Mouse (Mus musculus): Measurements from ENCODE around the gene Wdr27.
A peak's percentile ranks its signal among the peaks of the same experiment; 100 is the strongest.
"Not testable (repeated sequence)": the region's sequence is repeated elsewhere in the genome, so short reads cannot be mapped to it uniquely, and the experiment has no call there.

The Wdr27 gene

GRCm38 (mm10) chr17:14931469-14931868 is 11.5 kb downstream of the Wdr27 start:
- DNase-seq (ENCODE audit: low read depth, low spot score), result no peak

DNA sequence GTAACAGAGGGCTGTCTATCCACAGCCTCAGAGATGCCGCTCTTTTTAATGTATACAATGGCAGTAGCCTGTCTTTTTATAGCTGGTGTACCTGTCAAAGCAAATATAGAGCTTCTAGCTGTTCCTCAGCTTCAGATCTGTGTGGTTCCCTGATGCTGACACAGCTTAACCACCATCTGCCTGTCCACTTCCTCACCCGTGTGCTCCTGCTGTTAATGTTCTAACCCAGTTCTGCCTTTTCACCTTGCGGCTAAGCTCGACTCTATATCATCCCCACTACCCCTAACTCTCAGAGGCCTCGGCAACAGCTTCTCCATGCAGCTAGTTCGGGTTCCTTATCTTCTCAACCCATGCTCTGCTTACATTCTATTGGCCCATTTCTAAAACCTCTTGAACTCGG is 12.3 kb downstream of the Wdr27 start:
- DNase-seq (ENCODE audit: low read depth, low spot score), result no peak

DNA sequence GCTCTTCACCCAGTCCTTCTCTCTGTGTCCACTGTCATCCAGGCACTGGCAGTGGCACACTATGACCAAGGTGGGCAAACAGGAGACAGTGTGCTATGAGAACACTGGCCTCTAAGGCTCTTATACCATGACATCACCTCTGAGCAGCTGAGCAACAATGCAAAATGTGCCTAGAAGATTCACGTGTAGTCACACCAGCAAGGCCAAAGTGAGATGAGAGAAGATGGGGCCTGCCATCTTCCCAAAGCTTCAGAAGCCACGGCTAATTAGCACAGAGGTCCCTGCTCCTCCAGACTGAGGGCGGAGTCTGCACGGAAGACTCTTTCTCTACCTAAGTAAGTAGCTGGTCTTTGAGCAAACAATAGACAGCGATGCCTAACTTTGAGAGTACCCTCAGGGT is 14.3 kb downstream of the Wdr27 start:
- DNase-seq (ENCODE audit: low read depth, low spot score), result no peak

DNA sequence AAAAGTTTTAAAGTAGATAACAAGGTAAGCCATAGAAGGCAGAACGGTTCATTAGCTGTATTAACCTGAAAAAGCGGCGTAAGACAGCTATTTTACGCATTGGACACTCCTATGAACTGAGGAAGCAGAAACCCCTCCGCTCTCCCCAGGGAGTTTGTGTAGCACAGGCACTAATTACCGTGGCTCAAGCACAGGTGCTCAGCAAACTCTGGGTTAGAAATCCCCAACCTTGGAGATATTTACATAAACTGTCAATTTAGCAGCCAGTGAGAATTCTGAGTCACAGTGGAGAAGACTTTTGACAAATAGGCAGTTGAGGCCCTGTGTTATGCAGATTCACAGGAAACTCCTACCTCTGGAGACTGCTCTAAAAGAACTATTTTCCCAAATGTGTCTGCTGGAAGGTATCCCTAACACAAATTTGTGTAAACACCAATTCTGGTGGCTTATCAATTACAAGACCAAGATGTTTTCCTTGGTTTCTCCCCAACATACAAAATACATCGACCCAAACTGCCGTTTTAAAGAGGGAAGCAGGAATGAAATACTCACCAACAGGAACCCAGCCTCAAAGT is 15.2 kb downstream of the Wdr27 start:
- peak; percentile 30 for DNase-seq (ENCODE audit: low read depth, low spot score)

- no peak for DNase-seq (ENCODE audit: low read depth, low spot score)
Measured at GRCm38 (mm10) chr17:14921582-14921981, 21.4 kb downstream of the Wdr27 start.

DNA sequence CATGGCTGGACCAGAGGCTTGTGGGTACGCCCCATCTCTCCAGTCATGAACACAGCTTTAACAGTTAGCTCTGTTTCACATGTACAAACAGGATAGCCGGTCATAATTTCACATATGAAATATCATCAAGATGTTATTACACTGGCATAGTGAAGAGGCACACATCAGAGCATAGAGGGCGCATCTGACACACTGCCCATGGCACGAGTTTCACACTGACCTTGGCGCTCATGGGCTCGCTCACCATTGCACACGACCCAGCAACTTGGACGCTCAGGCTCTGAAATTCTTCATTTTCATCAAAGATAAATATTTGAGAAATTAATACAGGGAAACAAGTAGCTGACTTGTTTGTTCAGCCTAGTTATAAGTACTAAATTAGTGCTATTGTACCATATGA is 25.1 kb downstream of the Wdr27 start:
- no peak for DNase-seq (ENCODE audit: low read depth, low spot score)

DNA sequence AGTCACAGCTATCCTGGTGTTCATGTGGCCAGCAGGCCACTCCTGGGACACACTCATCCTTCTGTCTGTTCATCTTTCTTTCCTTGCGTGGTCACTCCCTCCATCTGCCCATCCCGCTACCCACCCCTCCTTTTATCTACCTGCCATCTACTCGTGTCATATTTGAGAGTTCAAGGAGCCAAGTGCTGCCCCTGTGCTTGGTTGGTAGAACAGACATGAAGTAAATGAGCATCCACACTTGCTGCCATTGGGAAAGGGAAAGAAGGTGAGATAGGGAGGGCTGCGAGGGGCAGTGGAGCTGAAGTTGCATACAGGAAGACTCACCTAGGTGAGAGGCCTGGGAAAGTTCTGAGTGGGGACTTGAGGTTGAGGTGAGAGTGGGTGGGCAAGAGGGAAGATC is 28.6 kb downstream of the Wdr27 start:
- DNase-seq (ENCODE audit: low read depth, low spot score), result no peak

DNA sequence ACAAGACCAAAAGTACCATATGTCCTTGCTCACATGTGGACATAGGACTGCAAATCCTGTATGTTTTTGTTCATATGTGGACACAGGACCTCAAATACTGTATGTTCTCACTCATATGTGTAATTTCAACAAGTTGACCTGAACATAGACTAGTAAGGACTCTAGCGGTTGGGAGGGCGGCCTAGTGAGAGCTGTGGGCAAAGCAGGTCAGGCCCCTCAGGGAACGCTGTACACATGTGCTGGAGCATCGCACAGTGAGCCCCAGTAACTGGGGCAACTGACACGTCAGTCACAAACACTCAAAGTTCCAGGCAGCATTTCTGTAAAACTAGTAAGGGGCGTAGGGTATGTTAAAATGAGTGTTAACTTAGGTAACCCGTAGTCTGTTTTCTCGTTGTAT is 30.0 kb downstream of the Wdr27 start:
- no peak for DNase-seq (ENCODE audit: low read depth, low spot score)

- DNase-seq (ENCODE audit: low read depth, low spot score), result peak; percentile 37
Measured at GRCm38 (mm10) chr17:14912420-14912819, 30.5 kb downstream of the Wdr27 start.

- no peak for DNase-seq (ENCODE audit: low read depth, low spot score)
Measured at GRCm38 (mm10) chr17:14910771-14911170, 32.2 kb downstream of the Wdr27 start.

- DNase-seq (ENCODE audit: low read depth, low spot score), result no peak
Measured at GRCm38 (mm10) chr17:14909331-14909730, 33.6 kb downstream of the Wdr27 start.

- no peak for DNase-seq (ENCODE audit: low read depth, low spot score)
Measured at GRCm38 (mm10) chr17:14907136-14907535, 35.8 kb downstream of the Wdr27 start.

- DNase-seq (ENCODE audit: low read depth, low spot score), result no peak
Measured at GRCm38 (mm10) chr17:14906611-14907010, 36.3 kb downstream of the Wdr27 start.

GRCm38 (mm10) chr17:14904637-14905265 is 38.2 kb downstream of the Wdr27 start:
- DNase-seq (ENCODE audit: low read depth, low spot score), result peak; percentile 53

- DNase-seq (ENCODE audit: low read depth, low spot score), result no peak
Measured at GRCm38 (mm10) chr17:14904206-14904605, 38.8 kb downstream of the Wdr27 start.

DNA sequence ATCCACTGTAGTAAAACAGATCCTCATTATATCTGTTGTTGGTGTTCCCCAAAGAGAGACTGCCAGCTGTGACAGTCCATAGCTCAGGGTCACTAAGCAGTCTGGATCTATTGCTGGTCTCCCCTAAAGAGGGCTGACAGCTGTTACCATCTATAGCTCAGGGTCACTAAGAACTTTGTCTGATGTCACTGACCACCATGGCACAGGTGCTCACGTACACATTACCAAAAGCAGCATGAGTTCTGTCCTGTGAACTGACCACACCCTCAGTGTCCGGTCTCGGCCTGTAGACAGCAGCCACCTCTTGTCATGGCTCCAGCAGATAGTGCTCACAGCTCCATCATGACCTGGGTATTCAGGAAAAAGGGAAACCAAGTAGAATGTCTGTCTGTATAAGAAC is 39.7 kb downstream of the Wdr27 start:
- no peak for DNase-seq (ENCODE audit: low read depth, low spot score)

DNA sequence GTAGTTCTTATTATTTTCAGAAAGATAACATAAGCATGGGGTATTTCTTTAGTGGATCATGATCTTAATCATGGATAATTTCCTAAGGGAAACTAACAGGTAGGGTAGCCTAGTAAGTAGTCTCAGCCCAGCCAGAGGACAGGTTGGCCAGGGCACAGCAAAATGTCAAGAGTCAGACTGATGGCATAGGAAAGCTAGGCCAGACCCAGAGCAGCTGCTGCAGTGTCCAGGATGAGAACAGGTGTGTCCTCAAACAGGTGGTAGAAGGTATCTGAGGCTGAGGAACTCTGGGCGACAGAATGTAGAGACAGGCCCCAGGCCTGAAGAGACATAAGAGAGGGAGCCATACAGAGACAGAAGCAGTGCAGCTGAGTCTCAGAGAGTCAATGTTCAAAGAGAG is 44.0 kb downstream of the Wdr27 start:
- no peak for DNase-seq (ENCODE audit: low read depth, low spot score)

- not testable (repeated sequence) for DNase-seq (ENCODE audit: low read depth, low spot score)
Measured at GRCm38 (mm10) chr17:14895058-14895457, 47.9 kb downstream of the Wdr27 start.

GRCm38 (mm10) chr17:14886933-14887332 is 56.0 kb downstream of the Wdr27 start:
- no peak for DNase-seq (ENCODE audit: low read depth, low spot score)

GRCm38 (mm10) chr17:14874656-14875204 is 68.2 kb downstream of the Wdr27 start:
- DNase-seq (ENCODE audit: low read depth, low spot score), result no peak

DNA sequence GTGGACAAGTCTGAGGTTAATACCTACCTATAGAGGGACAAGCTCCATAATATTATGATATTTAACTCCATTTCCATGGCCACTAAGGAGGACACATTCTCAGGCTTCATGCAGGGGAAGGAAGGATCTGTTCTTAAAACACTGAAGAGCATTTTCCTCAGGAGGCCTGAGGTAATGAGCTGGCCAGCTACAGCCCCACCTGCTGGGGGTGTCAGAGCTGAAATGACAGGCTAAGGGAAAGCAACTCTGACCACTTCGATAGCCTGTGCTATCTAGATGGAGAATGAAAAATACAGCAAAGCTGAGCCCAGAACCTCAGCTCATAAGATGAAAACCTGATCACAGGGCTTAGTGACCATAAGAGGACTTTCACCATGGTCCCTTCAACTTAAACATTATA is 82.7 kb downstream of the Wdr27 start:
- no peak for DNase-seq (ENCODE audit: low read depth, low spot score)

DNA sequence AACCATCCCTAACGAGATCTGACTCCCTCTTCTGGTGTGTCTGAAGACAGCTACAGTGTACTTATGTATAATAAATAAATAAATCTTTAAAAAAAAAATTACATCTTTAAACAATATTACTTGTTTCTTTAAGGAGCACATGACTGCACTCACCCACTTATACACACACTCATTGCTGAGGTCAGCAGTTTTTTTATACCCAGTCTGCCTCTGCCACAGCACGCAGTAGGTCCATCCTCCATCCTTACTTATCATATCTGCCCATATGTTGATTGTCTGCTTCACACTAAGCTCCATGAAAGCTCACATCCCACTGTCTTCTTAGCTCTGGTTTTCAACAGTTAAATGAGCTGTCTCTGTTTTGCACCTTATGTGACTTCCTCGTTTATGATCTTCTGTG is 95.2 kb downstream of the Wdr27 start:
- DNase-seq (ENCODE audit: low read depth, low spot score), result no peak

DNA sequence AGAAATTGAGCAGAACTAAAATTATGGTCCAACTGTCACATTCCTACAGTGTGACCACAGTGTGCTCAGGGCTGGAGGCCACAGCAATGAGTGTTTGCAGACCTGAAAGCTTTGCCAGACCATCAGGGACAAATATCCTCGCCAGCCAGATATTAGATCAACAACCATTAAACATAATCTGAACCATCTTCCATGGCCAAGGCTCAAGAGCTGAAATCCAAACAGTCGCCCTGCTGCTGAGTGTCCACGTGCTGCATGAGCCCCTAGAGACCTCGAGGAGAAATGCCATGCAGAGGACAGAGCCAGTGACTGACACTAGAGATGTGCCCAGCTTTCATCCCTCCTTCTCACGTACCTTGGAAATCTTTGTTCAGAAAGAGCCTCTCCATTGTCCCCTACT is 96.1 kb downstream of the Wdr27 start:
- DNase-seq (ENCODE audit: low read depth, low spot score), result no peak
